Mouse (Mus musculus) limb, embryonic 11.5 days (tissue): ENCODE measurements at regions not wholly inside any gene's neighbourhood (a gene's known extent, or its start where the extent isn't known, plus 50 kb on each side); places are given as distances from the start of the nearest gene placed in this dataset.
"Not testable (repeated sequence)": the region's sequence is repeated elsewhere in the genome, so short reads cannot be mapped to it uniquely, and the experiment has no call there.

ENCODE experiments used
- ATAC-seq: fragments of 200-750 bp; cut with Nextera tagmentation; 2 replicates; pipeline ENCODE4 v1.8.0; 2017; ENCODE audit warnings: low read depth; ENCODE audit not compliant: insufficient number of reproducible peaks, low FRiP score, low TSS enrichment
- DNase-seq: peaks from one replicate; pipeline ENCODE4 v3.0.0-alpha.2; 2015; ENCODE audit warnings: low spot score
- H3K27ac ChIP-seq: fragments of 300-500 bp; sonication (generic); replicated peaks from 2 replicates; pipeline ENCODE4 v1.5.1; 2014; ENCODE audit warnings: low read depth, mild to moderate bottlenecking, low read length
- H3K27me3 ChIP-seq: fragments of 300-500 bp; sonication (generic); 2 replicates; pipeline ENCODE4 v1.6.1; 2014; ENCODE audit warnings: mild to moderate bottlenecking, low read length, mixed read lengths; ENCODE audit not compliant: control insufficient read depth, insufficient read depth
- H3K36me3 ChIP-seq: fragments of 300-500 bp; sonication (generic); 2 replicates; pipeline ENCODE4 v1.6.1; 2014; ENCODE audit warnings: mild to moderate bottlenecking, low read length, moderate library complexity, mixed read lengths; ENCODE audit not compliant: control insufficient read depth, insufficient read depth
- H3K4me1 ChIP-seq: fragments of 300-500 bp; sonication (generic); 2 replicates; pipeline ENCODE4 v1.6.1; 2014; ENCODE audit warnings: low read length, mixed read lengths; ENCODE audit not compliant: control insufficient read depth, insufficient read depth
- H3K4me2 ChIP-seq: fragments of 300-500 bp; sonication (generic); 2 replicates; pipeline ENCODE4 v1.6.1; 2014; ENCODE audit warnings: low read depth, mild to moderate bottlenecking, moderate library complexity; ENCODE audit not compliant: severe bottlenecking
- H3K4me3 ChIP-seq: fragments of 300-500 bp; sonication (generic); 2 replicates; pipeline ENCODE4 v1.5.1; 2014; ENCODE audit warnings: low read depth, low read length
- H3K9ac ChIP-seq: fragments of 300-500 bp; sonication (generic); 2 replicates; pipeline ENCODE4 v1.6.1; 2014; ENCODE audit warnings: mild to moderate bottlenecking, low read length
- H3K9me3 ChIP-seq: fragments of 300-500 bp; sonication (generic); 2 replicates; pipeline ENCODE4 v1.6.1; 2016; ENCODE audit warnings: low read length; ENCODE audit not compliant: control insufficient read depth
- WGBS: fragments of 180-500 bp; shearing (Covaris S2); extraction: QIAGEN DNeasy Blood & Tissue Kit; methylation state at CpG from one replicate; pipeline ENCODE4 v1.1.7; 2014; 5-methylcytosine and 5-hydroxymethylcytosine counted together

DNA sequence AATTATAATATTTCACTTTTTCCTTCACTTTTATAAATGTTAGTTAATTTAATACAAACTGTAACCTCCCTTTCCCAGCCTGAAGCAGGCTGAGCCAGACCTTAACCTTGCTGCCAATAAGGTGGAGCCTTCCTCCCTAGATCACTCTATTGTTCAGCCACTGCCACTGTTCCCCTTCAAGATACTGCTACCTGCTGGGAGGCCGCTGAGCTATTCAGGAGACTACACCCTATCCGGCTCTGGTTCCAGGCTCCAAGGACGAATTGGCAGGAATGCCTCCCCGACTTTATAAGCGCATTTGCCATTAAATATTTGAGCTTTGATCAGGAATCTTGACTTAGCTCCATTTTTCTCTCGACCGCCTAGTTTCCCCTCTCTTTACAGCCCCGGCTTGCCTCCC is 59.9 kb upstream of the Scaf8 start:
- not testable (repeated sequence) for H3K4me1 ChIP-seq, DNase-seq, H3K4me2 ChIP-seq, H3K27me3 ChIP-seq, H3K9ac ChIP-seq, H3K27ac ChIP-seq, H3K9me3 ChIP-seq, H3K4me3 ChIP-seq, H3K36me3 ChIP-seq, ATAC-seq
- 42% methylated on average over 8 of the region's 8 CpGs for WGBS

DNA sequence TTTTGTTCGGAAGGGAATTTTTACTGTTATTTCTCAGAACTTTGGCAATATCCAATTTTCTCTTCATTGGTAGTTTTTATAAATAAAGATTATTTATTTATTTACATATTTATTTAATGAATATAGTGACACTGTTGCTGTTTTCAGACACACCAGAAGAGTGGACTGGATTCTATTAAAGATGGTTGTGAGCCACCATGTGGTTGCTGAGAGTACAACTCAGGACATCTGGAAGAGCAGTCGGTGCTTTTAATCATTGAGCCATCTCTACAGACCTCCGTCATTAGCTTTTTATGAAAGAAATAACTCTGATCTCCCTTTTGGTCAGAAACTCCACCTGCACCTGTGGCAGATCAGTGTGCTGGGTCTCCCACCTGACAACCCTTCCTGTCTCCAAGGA is 59.4 kb upstream of the Scaf8 start:
- WGBS = 76% methylated on average over 3 of the region's 3 CpGs
- H3K9ac ChIP-seq, H3K27me3 ChIP-seq, ATAC-seq, H3K9me3 ChIP-seq, H3K27ac ChIP-seq, H3K4me3 ChIP-seq, H3K4me2 ChIP-seq, H3K4me1 ChIP-seq, H3K36me3 ChIP-seq, DNase-seq: not testable (repeated sequence)

DNA sequence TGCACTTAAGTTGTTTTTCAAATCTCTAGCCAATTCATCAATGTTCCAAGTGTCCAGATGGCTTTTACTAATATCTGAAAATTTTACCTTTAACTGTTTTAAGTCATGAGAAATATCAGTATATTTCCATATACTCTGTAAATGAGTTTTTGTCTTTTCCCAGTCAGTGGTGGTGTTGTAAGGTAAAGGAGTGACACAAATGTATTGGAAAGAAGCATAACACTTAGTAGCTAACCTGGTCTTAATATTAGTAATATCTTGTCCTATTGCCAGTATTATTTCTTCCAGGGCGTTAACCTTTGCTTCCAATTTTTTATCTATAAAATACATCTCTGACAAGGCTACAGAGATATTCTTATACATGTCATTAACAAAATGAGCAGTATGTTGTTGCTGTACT is 51.4 kb upstream of the Scaf8 start:
- not testable (repeated sequence) for ATAC-seq, H3K9me3 ChIP-seq

More for the DNA sequence above, 51.4 kb upstream of the Scaf8 start:
- H3K4me2 ChIP-seq, H3K27ac ChIP-seq, H3K4me1 ChIP-seq, H3K36me3 ChIP-seq, H3K27me3 ChIP-seq, H3K4me3 ChIP-seq, H3K9ac ChIP-seq, DNase-seq: not testable (repeated sequence)
- WGBS = 89% methylated on average over 1 of the region's 1 CpGs
